ENCODE assay signal across 24 mouse cellular contexts in genomic region chr4:108951663-108952062, GRCm38 (mm10).
"Had no signal": no experiment of that assay in that cellular context is flagged by ENCODE, and none has a peak within 500 bp of the region (broad histone marks: within the 10 kb centered on the region; RNA-seq: fewer than 3 reads in every experiment).

No protein-coding gene starts in this region.

- H3K27me3 ChIP-seq: heart, embryonic 13.5 days; heart, embryonic 15.5 days; hindbrain, embryonic 13.5 days; hindbrain, embryonic 15.5 days; kidney, embryonic 15.5 days; limb, embryonic 13.5 days; limb, embryonic 15.5 days had no signal

- ATAC-seq: hindbrain, postnatal 0 days; intestine, embryonic 16.5 days had no signal

- H3K4me2 ChIP-seq: heart, embryonic 11.5 days; heart, embryonic 13.5 days; heart, embryonic 15.5 days; hindbrain, embryonic 13.5 days; hindbrain, embryonic 15.5 days; kidney, embryonic 15.5 days; limb, embryonic 13.5 days; limb, embryonic 15.5 days had no signal

- H3K9me3 ChIP-seq: heart, embryonic 13.5 days; heart, embryonic 15.5 days; hindbrain, embryonic 13.5 days; hindbrain, embryonic 15.5 days; kidney, embryonic 15.5 days; limb, embryonic 13.5 days; limb, embryonic 15.5 days had no signal

- H3K4me1 ChIP-seq: heart, embryonic 13.5 days; heart, embryonic 15.5 days; hindbrain, embryonic 13.5 days; hindbrain, embryonic 15.5 days; kidney, embryonic 15.5 days; limb, embryonic 13.5 days; limb, embryonic 15.5 days had no signal

- H3K27ac ChIP-seq: heart, embryonic 13.5 days; heart, embryonic 15.5 days; hindbrain, embryonic 13.5 days; hindbrain, embryonic 15.5 days; hindbrain, postnatal 0 days; kidney, embryonic 15.5 days; kidney, postnatal 0 days; limb, embryonic 13.5 days; limb, embryonic 15.5 days had no signal

- DNase-seq: gastrocnemius, postnatal 10 days; gastrocnemius, postnatal 25 days; heart, adult 18-20 months; heart, postnatal 14 days; heart, postnatal 36 days; kidney, adult 11 months; kidney, adult 2 months; kidney, adult 9 months; kidney, postnatal 14 days; kidney, postnatal 36 days; layer of hippocampus, adult 9-11 months; layer of hippocampus, postnatal 36 days; left cerebral cortex, postnatal 4 days had no signal

- H3K9ac ChIP-seq: heart, embryonic 13.5 days; heart, embryonic 15.5 days; hindbrain, embryonic 13.5 days; hindbrain, embryonic 15.5 days; kidney, embryonic 15.5 days; limb, embryonic 13.5 days; limb, embryonic 15.5 days had no signal

- H3K36me3 ChIP-seq: heart, embryonic 13.5 days; heart, embryonic 15.5 days; hindbrain, embryonic 13.5 days; hindbrain, embryonic 15.5 days; kidney, embryonic 15.5 days; limb, embryonic 13.5 days; limb, embryonic 15.5 days had no signal

- H3K4me3 ChIP-seq: heart, embryonic 13.5 days; heart, embryonic 15.5 days; hindbrain, embryonic 13.5 days; hindbrain, embryonic 15.5 days; kidney, embryonic 15.5 days; limb, embryonic 13.5 days; limb, embryonic 15.5 days had no signal
